Mouse (Mus musculus): ENCODE measurements at regions not wholly inside any gene's neighbourhood (a gene's known extent, or its start where the extent isn't known, plus 50 kb on each side); places are given as distances from the start of the nearest gene placed in this dataset.

GRCm38 (mm10) chr12:106955778-106956177 is 532.7 kb upstream of the 3110018I06Rik start:
- no peak for TF ChIP-seq CTCF (IDR thresholded peaks at IDR 0.05; ENCODE audit: low read depth)
- TF ChIP-seq EP300 (IDR thresholded peaks at IDR 0.05; ENCODE audit: low read depth), result no peak

Data from liver, postnatal 0 days (tissue).